Mouse (Mus musculus) kidney, adult 8-10 months (tissue): Measurements from ENCODE around the gene Efhc2.

Experiments used
- DNase-seq, 2 experiments: peaks; one replicate each; pipeline ENCODE4 v3.0.0; 2022

Efhc2 gene

GRCm38 (mm10) chrX:17319126-17319583 is at the start of gene Efhc2:
Gene Efhc2, minus strand, starts transcription at chrX:17319368.
- peak; percentile 1 to 3 for DNase-seq

GRCm38 (mm10) chrX:17365114-17365513 is 45.9 kb upstream of the Efhc2 start:
- no peak for DNase-seq

GRCm38 (mm10) chrX:17300349-17300880 is 18.8 kb downstream of the Efhc2 start:
- DNase-seq = no peak

- no peak for DNase-seq
These were observed 35.3 kb downstream of the Efhc2 start for GRCm38 (mm10) chrX:17283899-17284298.

- no peak for DNase-seq
These were observed 94.0 kb downstream of the Efhc2 start for GRCm38 (mm10) chrX:17225141-17225540.

- DNase-seq = no peak
These were observed 101.7 kb downstream of the Efhc2 start for GRCm38 (mm10) chrX:17217451-17217850.

- DNase-seq = no peak
These were observed 105.7 kb downstream of the Efhc2 start for GRCm38 (mm10) chrX:17213515-17213914.

- DNase-seq = no peak
These were observed 143.4 kb downstream of the Efhc2 start for GRCm38 (mm10) chrX:17175748-17176147.

- DNase-seq = no peak
These were observed 153.5 kb downstream of the Efhc2 start for GRCm38 (mm10) chrX:17165638-17166037.
